Mouse (Mus musculus) A20 (cell line): Measurements from ENCODE around the gene 1700017B05Rik.
"Not testable (repeated sequence)": the region's sequence is repeated elsewhere in the genome, so short reads cannot be mapped to it uniquely, and the experiment has no call there.

ENCODE experiments used
- DNase-seq: peaks from one replicate; pipeline ENCODE4 v3.0.0-alpha.2; 2011; ENCODE audit warnings: low read depth, low spot score

Gene 1700017B05Rik

DNA sequence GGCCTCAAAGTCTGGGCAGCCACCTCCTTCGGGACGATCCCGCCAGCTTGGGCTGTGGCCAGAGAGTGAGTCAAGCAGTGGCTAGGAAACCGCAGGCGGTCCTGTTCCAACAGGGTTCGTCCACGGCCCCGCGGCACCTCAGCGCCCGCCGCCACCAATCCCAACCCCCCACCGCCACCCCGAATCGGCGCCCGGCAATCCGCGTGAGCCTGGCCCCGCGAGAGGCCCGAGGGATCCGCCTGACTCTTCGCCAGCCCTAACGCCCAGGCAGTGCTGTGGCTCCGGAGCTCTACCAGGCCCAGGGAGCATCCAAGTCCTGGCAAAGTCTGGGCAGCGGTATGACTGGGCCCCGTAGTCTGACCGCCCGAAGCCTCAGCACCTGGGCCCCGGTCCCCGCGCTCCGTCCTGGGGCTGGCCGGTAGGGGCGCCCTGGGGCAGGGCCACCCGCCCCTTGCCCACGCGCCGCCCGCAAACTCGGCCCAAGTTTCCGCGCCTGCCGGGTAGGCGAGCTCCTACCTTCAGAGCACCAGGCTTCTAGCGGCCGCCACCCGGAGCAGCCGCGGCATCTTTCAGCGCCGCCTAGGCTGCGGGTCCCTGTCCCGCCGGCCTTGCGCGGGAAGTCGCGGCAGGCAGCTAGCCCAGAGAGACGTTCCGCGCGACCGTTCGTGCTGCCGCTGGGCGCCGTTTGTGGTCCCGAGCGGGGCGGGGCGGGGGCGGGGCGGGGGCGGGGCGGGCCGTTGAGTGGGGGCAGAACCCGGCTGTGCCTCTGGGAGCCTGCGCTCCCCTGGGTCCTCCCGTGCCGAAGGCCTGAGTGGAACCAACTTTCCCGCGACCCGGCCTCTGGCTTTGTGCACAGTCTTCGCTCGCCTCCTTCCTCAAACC, at the start of gene 1700017B05Rik:
1700017B05Rik (minus strand) TSS at position 700 of the 882 bp plus-strand sequence.
- peak; percentile 92 for DNase-seq

GRCm38 (mm10) chr9:57310895-57311294, 48.5 kb upstream of the 1700017B05Rik start:
- DNase-seq = no peak

- no peak for DNase-seq
These were observed 46.9 kb upstream of the 1700017B05Rik start for GRCm38 (mm10) chr9:57309353-57309752.

DNA sequence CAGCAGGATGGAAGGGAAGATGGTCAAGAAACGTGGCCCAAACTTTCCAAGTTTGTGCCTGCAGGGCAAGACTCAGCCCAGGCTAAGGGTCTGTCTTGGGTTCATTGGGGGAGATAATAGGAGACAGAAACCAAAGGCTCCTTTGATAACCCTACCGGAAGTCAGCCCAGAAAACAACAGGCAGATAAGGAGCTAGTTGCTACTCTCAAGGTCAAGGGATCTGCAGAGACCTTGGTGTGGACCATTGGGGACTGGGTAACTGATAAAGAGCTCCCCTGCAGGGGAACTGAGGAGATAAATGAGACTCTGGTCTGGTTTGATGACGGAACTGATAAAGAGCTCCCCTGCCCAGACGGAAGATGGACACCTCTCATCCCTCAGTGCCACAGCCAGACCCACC, 45.0 kb upstream of the 1700017B05Rik start:
- no peak for DNase-seq

- DNase-seq = not testable (repeated sequence)
These were observed 42.3 kb upstream of the 1700017B05Rik start for GRCm38 (mm10) chr9:57304716-57305115.

GRCm38 (mm10) chr9:57304251-57304650, 41.8 kb upstream of the 1700017B05Rik start:
- no peak for DNase-seq

DNA sequence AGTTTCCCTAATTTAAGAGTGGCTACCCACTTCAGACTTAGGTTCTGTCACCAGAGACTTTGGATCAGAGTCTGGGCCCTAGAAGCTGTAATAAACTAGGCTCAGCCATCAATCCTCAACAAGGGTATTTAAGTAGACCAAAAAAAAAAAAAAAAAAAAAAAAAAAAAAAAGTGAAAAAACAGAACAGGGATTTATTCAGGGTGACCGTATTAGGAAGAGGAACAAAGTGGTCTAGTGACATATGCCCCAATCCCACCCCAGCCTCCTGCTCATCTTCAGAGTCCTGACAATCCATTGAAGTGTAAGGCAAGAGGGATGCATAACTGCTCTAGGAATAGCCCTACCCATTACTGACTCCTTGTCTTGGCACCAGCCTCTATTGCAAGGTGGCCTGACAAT, 40.9 kb upstream of the 1700017B05Rik start:
- DNase-seq = no peak

DNA sequence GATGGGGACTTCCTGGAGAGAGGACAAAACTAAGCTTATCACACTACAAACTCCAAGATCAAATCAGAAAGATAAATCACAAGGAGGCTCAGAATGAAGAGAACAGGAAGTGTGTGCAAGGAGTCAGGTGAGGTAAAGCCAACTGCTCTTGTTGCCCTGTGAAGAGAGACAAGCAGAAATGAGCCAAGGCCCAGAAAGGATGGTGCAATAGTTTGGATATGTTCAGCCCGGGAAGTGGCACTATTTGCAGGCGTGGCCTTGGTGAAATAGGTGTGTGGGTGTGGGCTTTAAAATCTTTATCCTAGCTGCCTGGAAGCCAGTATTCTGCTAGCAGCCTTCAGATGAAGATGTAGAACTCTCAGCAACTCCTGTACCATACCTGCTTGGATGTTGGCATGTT, 38.4 kb upstream of the 1700017B05Rik start:
- no peak for DNase-seq

GRCm38 (mm10) chr9:57299790-57300477, 37.5 kb upstream of the 1700017B05Rik start:
- no peak for DNase-seq

GRCm38 (mm10) chr9:57297938-57298337, 35.5 kb upstream of the 1700017B05Rik start:
- no peak for DNase-seq

GRCm38 (mm10) chr9:57296277-57296676, 33.9 kb upstream of the 1700017B05Rik start:
- DNase-seq = no peak

- no peak for DNase-seq
These were observed 33.3 kb upstream of the 1700017B05Rik start for GRCm38 (mm10) chr9:57295666-57296065.

GRCm38 (mm10) chr9:57294905-57295304, 32.5 kb upstream of the 1700017B05Rik start:
- no peak for DNase-seq

- no peak for DNase-seq
These were observed 24.8 kb upstream of the 1700017B05Rik start for GRCm38 (mm10) chr9:57287183-57287582.

DNA sequence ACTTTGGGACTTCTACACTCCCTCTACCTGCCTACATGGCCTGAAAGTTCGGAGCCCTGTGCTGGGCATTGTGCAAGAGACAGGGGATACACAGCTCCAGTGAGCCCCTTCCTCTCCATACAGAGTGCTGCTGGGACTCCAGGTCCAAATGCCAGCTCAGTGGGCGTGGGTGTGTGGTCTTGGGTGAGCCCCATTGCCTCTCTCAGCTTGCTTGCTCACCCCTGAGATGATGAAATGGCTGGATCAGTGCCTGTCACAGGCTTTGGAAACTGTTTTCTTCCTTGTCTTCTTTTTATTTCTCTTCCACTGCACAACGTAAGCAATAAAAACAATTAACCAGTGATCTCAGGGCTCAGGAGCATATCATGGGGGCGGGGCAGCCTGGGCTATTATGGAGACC, 20.9 kb upstream of the 1700017B05Rik start:
- DNase-seq = no peak

GRCm38 (mm10) chr9:57282686-57283085, 20.3 kb upstream of the 1700017B05Rik start:
- no peak for DNase-seq

- peak; percentile 48 for DNase-seq
These were observed 19.1 kb upstream of the 1700017B05Rik start for GRCm38 (mm10) chr9:57281549-57281948.

DNA sequence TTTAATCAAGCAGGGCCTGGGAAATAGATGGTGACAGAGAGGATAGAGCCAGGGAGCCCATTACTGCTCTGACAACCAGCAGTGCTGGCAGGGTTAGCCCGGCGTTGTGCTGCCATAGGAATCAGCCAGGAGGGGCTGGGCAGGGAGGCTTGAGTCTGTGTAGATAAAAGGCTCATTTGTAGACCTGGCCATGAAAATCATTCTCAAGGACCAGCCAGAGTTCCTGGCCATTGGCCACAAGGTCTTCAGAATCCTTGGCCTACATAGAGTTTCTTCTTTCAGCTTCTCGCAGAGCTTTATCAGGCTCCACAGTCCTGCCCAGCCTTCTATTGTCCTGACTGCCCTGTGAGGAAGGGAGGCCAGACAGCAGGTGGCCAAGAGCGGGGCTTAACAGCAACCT, 17.0 kb upstream of the 1700017B05Rik start:
- no peak for DNase-seq

- DNase-seq = peak; percentile 62
These were observed 15.9 kb upstream of the 1700017B05Rik start for GRCm38 (mm10) chr9:57278268-57278667.

- DNase-seq = no peak
These were observed 13.9 kb upstream of the 1700017B05Rik start for GRCm38 (mm10) chr9:57276311-57276710.

DNA sequence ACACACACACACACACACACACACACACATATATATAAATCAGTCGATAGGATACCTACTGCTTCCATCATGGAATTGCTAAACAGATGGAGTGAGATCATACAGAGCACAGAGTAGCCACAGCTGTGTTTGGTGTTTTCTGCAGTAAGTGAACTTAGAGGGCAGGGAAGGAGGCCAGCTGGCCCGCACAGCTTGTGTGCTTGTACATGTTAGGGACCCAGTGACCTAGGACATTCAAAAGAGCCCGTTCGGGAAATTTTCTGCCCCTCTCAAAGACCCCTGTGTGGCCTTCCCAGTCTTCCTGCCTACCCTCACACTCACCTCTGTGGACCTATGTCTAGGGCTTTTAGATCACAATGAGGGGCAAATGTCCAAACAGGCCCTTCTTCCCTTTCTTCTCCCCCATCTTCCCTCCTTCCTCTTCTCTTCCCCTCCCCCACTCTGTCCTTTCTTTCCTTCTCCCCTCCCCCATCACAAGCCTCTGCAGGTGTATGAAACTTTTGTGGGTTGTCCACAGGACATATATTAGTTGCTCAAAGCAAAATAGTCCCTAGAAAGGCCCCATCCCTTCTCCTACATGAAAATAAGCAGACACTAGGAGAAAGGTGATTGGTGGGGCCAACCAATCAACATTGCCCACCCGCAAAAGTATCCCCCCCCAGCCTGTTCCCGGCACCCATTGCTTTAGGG, 11.5 kb upstream of the 1700017B05Rik start:
- peak; percentile 65 for DNase-seq
